Mouse (Mus musculus) embryonic facial prominence, embryonic 10.5 days (tissue): ENCODE measurements around the gene Tnfrsf22. TPM values are rescaled to one million over a fixed set of nuclear protein-coding genes. Genes with fewer than 3 reads are reported as not detected.
"Not testable (repeated sequence)": the region's sequence is repeated elsewhere in the genome, so short reads cannot be mapped to it uniquely, and the experiment has no call there.

Experiments used
- DNase-seq: peaks from one replicate; pipeline ENCODE4 v3.0.0-alpha.2; 2017; ENCODE audit warnings: low spot score
- H3K27ac ChIP-seq: fragments of 300-500 bp; sonication (generic); replicated peaks from 2 replicates; pipeline ENCODE4 v1.5.1; 2016; ENCODE audit warnings: mild to moderate bottlenecking
- H3K27me3 ChIP-seq: fragments of 300-500 bp; sonication (generic); replicated peaks from 2 replicates; pipeline ENCODE4 v1.6.1; 2016; ENCODE audit warnings: low read depth, mild to moderate bottlenecking; ENCODE audit not compliant: poor library complexity, severe bottlenecking
- H3K36me3 ChIP-seq: fragments of 300-500 bp; sonication (generic); replicated peaks from 2 replicates; pipeline ENCODE4 v1.6.1; 2016; ENCODE audit warnings: mild to moderate bottlenecking, moderate library complexity
- H3K4me1 ChIP-seq: fragments of 300-500 bp; sonication (generic); 2 replicates; pipeline ENCODE4 v1.6.1; 2016
- H3K4me3 ChIP-seq: fragments of 300-500 bp; sonication (generic); 2 replicates; pipeline ENCODE4 v1.5.1; 2016; ENCODE audit warnings: mild to moderate bottlenecking, moderate library complexity
- H3K9me3 ChIP-seq: fragments of 300-500 bp; sonication (generic); 2 replicates; pipeline ENCODE4 v1.6.1; 2016; ENCODE audit warnings: mild to moderate bottlenecking
- WGBS: fragments of 180-500 bp; shearing (Covaris S2); methylation state at CpG from one replicate; pipeline ENCODE4 v1.1.7; 2016; 5-methylcytosine and 5-hydroxymethylcytosine counted together
- polyA plus RNA-seq: library from polyadenylated mRNA; unstranded; fragments of >200 nt; fragmentation: Nextera tagmentation; extraction: Ambion mirVana; gene quantifications from 2 replicates; pipeline ENCODE4 v1.2.1, GENCODE M21; 2016

The Tnfrsf22 gene
- 9.7 and 12.2 TPM in 2 replicates for polyA plus RNA-seq

DNA sequence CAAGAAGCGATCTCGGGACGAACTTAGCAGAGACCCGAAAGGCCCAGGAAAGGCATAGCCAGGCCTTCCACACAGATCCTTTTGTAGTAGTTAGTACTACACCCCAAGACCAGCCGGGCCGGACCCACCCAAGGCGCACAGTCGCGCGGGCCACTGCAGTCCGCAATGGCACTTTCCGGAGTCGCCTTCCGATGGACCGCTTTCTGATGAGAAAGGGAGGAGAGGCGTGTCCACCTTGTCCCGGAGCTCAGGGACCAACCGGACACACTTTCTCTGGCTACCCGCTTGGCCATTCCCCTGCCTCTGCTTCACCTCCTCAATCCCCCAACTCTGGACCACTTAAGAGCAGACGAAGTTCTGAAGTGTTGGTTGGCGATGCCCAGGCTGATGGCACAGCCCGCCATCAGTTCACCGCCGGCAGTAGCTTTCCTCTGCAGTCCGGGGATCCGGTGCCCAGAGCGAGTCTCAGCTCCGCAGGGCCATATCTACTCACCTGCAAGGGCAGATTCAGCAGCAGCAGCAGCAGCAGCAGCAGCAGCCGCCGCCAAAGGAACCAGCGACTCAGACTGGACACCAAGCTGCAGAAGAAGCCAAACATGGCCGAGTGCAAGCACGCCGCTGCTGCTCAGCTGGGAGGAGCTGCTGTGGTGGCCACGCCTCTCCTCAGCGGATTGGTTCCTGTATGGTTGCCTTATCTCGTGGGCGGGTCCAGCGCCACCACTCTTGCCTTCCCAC is at the start of gene Tnfrsf22:
Gene Tnfrsf22 (minus strand): TSS at position 628 of the 735 bp plus-strand sequence.
- no peaks in the 10 kb centered on the region for H3K36me3 ChIP-seq
- H3K27me3 ChIP-seq: no peaks in the 10 kb centered on the region
- no peaks in the 10 kb centered on the region for H3K4me1 ChIP-seq
- peak; percentile 89 for DNase-seq
- peak within 1 kb of the TSS; percentile 83 for H3K27ac ChIP-seq
- peak within 1 kb of the TSS; percentile 82 for H3K4me3 ChIP-seq
- WGBS: 3% methylated on average over 39 of the region's 39 CpGs
- peaks cover 9% of the 10 kb centered on the region; the same call in 1 of the 2 replicates for H3K9me3 ChIP-seq

DNA sequence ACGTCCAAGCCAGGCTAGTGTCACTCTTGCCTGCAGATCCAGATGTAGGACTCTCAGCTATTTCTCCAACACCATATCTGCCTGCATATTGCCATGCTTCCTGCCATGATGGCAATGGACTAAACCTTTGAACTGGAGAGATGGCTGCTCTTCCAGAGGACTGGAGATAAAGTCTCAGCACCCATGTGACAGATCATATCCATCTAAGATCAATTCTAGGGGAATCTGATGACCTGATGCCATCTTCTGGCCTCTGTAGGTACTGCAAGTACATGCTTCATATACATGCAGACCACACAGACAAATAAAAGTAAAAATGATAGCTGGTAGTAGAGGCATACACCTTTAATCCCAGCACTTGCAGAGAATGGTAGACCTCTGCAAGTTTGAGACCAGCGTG is 46.7 kb upstream of the Tnfrsf22 start:
- no peaks in the 10 kb centered on the region for H3K27me3 ChIP-seq
- no peaks in the 10 kb centered on the region for H3K4me1 ChIP-seq
- 68% methylated on average over 2 of the region's 2 CpGs for WGBS
- 0 out of 2 replicates have a peak, but pooled peaks cover 3% of the 10 kb centered on the region for H3K9me3 ChIP-seq
- H3K4me3 ChIP-seq: no peak overlapping the region
- no peak for DNase-seq
- H3K27ac ChIP-seq: no peak overlapping the region
- peaks cover 53% of the 10 kb centered on the region for H3K36me3 ChIP-seq

DNA sequence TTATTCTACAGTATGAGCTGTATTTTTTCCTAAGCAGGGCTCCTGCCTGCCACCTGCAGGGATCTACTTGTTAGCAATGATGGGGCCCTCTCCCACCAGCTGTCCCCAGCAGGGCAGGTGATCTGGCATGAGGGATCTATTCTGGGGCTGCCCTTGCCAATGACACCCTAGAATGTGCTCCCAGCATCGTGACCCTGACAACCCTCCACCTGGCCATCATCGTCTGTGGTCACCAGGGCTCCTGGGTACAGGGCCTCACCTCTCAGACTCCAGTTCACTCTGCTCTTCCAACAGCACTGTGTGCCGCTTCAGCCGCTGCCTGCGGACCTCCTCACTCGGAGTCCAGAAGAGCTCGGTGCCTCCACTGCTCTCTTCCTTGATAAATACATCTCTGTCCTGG is 45.1 kb upstream of the Tnfrsf22 start:
- Histone ChIP-seq H3K27ac (no peak overlapping the region), H3K4me1 (no peaks in the 10 kb centered on the region), H3K4me3 (no peak overlapping the region), H3K9me3 (0 out of 2 replicates have a peak, but pooled peaks cover 3% of the 10 kb centered on the region), H3K27me3 (no peaks in the 10 kb centered on the region), H3K36me3 (peaks cover 65% of the 10 kb centered on the region)
- no peak for DNase-seq
- 90% methylated on average over 7 of the region's 7 CpGs for WGBS

DNA sequence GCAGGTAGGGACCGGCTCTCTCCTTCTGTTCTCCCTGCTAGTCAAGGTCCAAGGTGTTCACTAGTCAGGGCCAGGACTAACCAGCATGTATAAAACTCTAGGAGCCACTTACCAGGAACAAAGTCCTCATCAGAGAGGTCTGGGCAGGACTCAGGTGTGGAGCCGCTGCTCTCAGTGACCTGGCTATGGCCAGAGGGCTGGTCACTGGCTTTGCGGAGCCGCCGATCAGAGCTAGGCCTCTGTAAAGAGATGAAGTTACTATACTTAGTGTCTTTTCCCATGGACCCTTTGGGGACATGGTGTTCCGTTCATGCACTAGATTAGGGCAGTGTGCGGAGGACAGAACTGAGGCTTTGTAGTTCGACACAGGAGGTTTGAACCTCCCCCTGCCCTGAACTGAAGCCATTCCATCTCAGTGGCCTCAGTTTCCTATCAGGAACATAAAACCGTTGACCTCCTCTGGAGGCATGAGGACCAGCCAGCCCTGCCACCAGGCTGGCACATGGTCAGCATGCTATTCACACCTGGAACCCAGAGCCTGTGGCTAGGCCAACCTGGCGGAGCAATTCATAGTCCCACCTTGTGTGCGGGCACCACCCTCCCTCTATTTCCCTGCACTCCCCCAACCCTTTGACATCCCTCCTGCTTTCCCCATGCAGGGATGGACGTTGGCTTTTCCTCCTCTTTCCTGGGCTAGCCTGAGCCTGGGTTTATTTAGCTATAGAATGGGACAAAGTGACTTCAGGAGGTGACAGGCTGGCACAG is 43.5 kb upstream of the Tnfrsf22 start:
- H3K9me3 ChIP-seq: 0 out of 2 replicates have a peak, but pooled peaks cover 3% of the 10 kb centered on the region
- no peak overlapping the region for H3K27ac ChIP-seq
- WGBS: 90% methylated on average over 12 of the region's 12 CpGs
- peaks cover 78% of the 10 kb centered on the region for H3K36me3 ChIP-seq
- 0 out of 2 replicates have a peak, but pooled peaks cover 3% of the 10 kb centered on the region for H3K27me3 ChIP-seq
- H3K4me1 ChIP-seq: no peaks in the 10 kb centered on the region
- DNase-seq: no peak
- no peak overlapping the region for H3K4me3 ChIP-seq

DNA sequence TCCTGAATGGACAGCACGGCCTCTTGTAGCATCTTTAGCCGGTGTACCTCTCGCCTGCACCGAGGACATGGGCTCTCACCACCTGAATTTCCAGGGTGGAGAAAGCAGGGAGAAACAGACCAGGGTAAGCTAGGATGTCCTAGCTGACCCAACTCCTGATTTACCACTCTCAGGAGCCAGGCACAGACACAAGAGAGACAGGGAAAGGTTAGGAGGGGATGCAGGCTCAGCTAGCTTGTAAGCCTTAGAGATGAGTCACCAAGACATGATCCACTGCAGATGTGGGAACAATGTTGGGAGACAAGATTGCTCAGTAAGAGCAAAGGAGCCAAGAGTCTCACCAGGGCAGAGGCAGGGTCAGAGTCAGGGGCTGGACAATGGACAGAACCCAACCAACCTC is 42.4 kb upstream of the Tnfrsf22 start:
- H3K9me3 ChIP-seq: 0 out of 2 replicates have a peak, but pooled peaks cover 3% of the 10 kb centered on the region
- H3K27me3 ChIP-seq: 0 out of 2 replicates have a peak, but pooled peaks cover 4% of the 10 kb centered on the region
- peaks cover 79% of the 10 kb centered on the region for H3K36me3 ChIP-seq
- H3K4me1 ChIP-seq: no peaks in the 10 kb centered on the region
- WGBS: 88% methylated on average over 4 of the region's 4 CpGs
- no peak overlapping the region for H3K4me3 ChIP-seq
- no peak for DNase-seq
- no peak overlapping the region for H3K27ac ChIP-seq

DNA sequence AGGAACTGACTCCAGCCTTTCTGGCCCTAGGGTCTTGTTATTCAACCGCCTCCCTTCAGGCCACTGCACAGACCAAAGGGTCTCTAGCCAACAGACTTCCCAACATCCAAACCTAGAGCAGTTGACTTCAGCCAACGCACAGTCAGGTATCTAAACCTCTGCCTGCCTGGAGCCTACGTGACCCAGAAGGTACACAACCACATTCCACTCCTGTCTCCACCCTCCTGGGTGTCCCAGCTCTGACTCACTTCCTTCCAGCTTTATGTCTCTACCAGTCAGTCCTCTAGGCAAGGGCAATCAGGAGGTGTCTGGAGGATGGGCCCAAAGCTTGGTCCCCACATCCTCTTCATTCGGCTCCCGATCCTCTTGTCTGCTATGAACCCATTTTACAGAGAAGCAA is 41.7 kb upstream of the Tnfrsf22 start:
- H3K36me3 ChIP-seq: peaks cover 74% of the 10 kb centered on the region
- no peak overlapping the region for H3K27ac ChIP-seq
- no peak for DNase-seq
- H3K4me1 ChIP-seq: no peaks in the 10 kb centered on the region
- 0 out of 2 replicates have a peak, but pooled peaks cover 4% of the 10 kb centered on the region for H3K27me3 ChIP-seq
- 0 out of 2 replicates have a peak, but pooled peaks cover 3% of the 10 kb centered on the region for H3K9me3 ChIP-seq
- no peak overlapping the region for H3K4me3 ChIP-seq
- WGBS: 87% methylated on average over 5 of the region's 5 CpGs

DNA sequence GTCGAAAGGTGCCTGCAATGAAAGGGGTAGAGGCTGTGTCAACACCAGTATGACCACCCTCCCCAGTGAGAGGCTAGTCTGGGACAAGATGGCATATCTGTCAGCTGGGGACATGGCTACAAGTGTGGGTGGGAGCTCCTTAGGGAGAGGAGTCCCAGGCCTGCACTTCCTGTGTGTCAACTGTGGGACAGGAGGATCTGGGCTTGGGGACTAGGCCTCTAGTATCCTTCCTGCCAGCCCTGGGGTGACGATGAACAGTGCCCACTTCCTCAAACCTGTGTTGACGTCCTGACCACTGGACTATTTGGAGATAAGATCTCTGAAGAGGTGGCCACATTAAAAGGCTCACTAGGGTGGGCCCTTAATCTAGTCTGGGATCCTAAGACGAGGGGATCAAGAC is 40.5 kb upstream of the Tnfrsf22 start:
- Histone ChIP-seq H3K36me3 (peaks cover 62% of the 10 kb centered on the region), H3K27ac (no peak overlapping the region), H3K27me3 (0 out of 2 replicates have a peak, but pooled peaks cover 9% of the 10 kb centered on the region), H3K4me1 (peaks cover 6% of the 10 kb centered on the region; the same call in 1 of the 2 replicates), H3K9me3 (no peaks in the 10 kb centered on the region), H3K4me3 (no peak overlapping the region)
- DNase-seq: no peak
- 73% methylated on average over 4 of the region's 4 CpGs for WGBS

DNA sequence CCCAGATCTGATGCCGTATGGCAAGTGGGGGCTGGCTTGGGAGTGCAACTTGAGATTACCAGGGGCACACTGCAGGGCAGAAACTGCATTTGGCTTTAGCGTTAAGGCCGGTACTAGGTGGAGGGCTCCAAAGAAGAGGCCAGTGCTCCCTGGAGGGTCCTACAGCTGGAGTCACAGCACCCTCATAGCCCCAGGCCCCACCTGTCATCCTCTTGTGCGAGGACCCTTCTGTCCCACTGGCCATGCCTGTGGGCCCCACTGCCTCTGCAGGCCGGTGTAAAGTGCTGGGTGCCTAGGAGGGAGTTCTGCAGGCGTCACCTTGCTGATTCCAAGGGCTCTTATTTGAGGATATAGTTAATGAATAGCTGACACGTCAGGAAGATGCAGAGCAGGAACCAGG is 40.0 kb upstream of the Tnfrsf22 start:
- Histone ChIP-seq H3K27me3 (peaks cover 12% of the 10 kb centered on the region; the same call in 1 of the 2 replicates), H3K4me3 (no peak overlapping the region), H3K4me1 (peaks cover 6% of the 10 kb centered on the region; the same call in 1 of the 2 replicates), H3K36me3 (peaks cover 58% of the 10 kb centered on the region), H3K27ac (no peak overlapping the region), H3K9me3 (no peaks in the 10 kb centered on the region)
- 79% methylated on average over 7 of the region's 7 CpGs for WGBS
- DNase-seq: no peak

DNA sequence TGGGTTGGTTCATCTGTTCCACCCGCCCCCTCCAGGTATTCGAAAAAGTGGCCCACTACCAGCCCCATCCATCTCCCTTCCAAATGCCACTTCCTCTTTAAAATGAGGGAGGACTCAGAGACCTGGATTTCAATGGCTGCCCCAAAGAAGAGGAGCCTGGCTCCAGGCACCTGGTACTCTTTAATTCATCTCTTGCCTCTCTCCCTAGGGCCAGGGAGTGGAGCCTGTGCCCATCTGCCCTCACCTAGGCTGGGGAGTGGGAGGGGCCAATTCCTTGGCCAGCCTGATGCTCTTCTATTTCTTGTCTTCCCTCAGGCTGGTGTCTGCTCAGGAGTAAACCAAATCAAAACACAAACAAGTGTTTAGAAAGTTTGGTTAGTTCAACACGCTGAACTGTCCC is 37.2 kb upstream of the Tnfrsf22 start:
- Histone ChIP-seq H3K36me3 (peaks cover 31% of the 10 kb centered on the region; the same call in 1 of the 2 replicates), H3K27me3 (peaks cover 18% of the 10 kb centered on the region)
- not testable (repeated sequence) for H3K4me1 ChIP-seq, H3K9me3 ChIP-seq, H3K27ac ChIP-seq, DNase-seq, H3K4me3 ChIP-seq
- 82% methylated on average over 3 of the region's 3 CpGs for WGBS

DNA sequence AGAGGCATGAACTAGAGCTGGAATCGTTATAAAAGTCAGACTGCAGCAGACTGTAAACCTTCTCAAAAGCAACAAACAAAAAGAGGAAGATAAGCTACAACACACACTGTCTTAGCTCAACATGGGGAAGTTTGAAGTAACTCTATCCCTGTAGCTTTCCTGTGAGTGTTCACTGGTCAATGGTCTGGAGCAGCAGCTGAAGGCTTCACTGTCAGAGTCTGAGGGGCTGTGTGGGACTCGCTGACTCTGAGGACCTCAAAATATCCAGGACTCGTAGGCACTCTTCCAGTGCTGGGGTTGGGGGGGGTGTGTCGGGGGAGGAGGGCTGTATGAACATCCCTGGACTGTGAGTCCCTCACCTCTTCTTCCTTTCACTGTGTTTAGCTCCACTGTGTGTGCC is 36.7 kb upstream of the Tnfrsf22 start:
- peaks cover 18% of the 10 kb centered on the region for H3K27me3 ChIP-seq
- peaks cover 26% of the 10 kb centered on the region; the same call in 1 of the 2 replicates for H3K36me3 ChIP-seq
- H3K27ac ChIP-seq, DNase-seq, H3K9me3 ChIP-seq, H3K4me1 ChIP-seq, H3K4me3 ChIP-seq: not testable (repeated sequence)
- 59% methylated on average over 4 of the region's 4 CpGs for WGBS

DNA sequence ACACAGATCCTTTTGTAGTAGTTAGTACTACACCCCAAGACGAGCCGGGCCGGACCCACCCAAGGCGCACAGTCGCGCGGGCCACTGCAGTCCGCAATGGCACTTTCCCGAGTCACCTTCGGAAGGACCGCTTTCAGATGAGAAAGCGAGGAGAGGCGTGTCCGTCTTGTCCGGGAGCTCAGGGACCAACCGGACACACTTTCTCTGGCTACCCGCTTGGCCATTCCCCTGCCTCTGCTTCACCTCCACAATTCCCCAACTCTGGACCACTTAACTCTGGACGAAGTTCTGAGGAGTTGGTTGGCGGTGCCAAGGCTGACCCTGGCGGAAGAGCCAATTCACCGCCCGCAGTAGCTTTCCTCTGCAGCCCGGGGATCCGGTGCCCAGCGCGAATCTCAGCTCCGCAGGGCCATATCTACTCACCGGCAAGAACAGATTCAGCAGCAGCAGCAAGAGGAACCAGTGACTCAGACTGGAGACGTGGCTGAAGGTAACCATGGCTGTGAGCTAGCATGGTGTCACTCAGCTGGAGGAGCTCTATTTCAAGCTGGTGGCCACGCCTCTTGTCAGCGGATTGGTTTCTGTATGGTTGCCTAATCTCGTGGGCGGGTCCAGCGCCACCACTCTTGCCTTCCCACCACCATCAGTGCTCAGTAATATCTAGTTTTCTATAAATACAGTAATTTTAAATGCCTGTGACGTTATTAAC is 36.1 kb upstream of the Tnfrsf22 start, which contains the start of gene Tnfrsf23:
Gene Tnfrsf23 (minus strand): TSS at position 514 of the 709 bp plus-strand sequence.
- Histone ChIP-seq H3K4me3 (peak within 1 kb of the TSS; percentile 53), H3K27me3 (peaks cover 18% of the 10 kb centered on the region), H3K27ac (no peak within 1 kb of the TSS), H3K4me1 (peaks cover 6% of the 10 kb centered on the region; the same call in 1 of the 2 replicates), H3K36me3 (peaks cover 23% of the 10 kb centered on the region; the same call in 1 of the 2 replicates), H3K9me3 (no peaks in the 10 kb centered on the region)
- DNase-seq: peak; percentile 71
- 4% methylated on average over 35 of the region's 35 CpGs for WGBS

DNA sequence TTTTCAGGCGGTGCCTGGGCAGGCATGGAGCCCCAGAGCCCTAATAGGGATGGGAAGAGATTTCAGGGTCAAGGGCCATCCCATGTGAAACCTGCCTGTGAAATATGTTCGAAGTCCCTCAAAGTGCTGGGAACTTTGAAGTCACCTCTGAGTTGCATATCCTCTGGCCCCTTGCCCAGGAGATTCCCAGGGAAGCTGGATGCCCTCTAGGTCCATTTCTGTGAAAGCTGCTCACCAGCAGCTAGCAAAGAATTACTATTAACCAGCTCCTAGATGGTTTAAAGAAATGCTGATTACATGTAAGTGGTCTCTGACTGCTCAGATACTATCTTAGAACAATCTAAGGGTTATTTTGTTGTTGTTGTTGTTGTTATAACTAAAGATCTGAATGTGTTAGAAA is 35.1 kb upstream of the Tnfrsf22 start:
- H3K27ac ChIP-seq, H3K4me1 ChIP-seq, DNase-seq, H3K4me3 ChIP-seq, H3K9me3 ChIP-seq: not testable (repeated sequence)
- 77% methylated on average over 2 of the region's 2 CpGs for WGBS
- Histone ChIP-seq H3K36me3 (peaks cover 14% of the 10 kb centered on the region; the same call in 1 of the 2 replicates), H3K27me3 (peaks cover 18% of the 10 kb centered on the region)
